Mouse (Mus musculus) lung, embryonic 16.5 days (tissue): ENCODE measurements at regions not wholly inside any gene's neighbourhood (a gene's known extent, or its start where the extent isn't known, plus 50 kb on each side); places are given as distances from the start of the nearest gene placed in this dataset.

Source experiments
- ATAC-seq: fragments of 200-750 bp; cut with Nextera tagmentation; 2 replicates; pipeline ENCODE4 v1.8.0; 2017; ENCODE audit warnings: low read depth, mild to moderate bottlenecking, moderate library complexity
- H3K27ac ChIP-seq: fragments of 300-500 bp; sonication (generic); 2 replicates; pipeline ENCODE4 v1.5.1; 2014; ENCODE audit warnings: mild to moderate bottlenecking, control low read depth, low read length
- H3K27me3 ChIP-seq: fragments of 300-500 bp; sonication (generic); 2 replicates; pipeline ENCODE4 v1.6.1; 2014; ENCODE audit warnings: low read depth, low read length, mixed read lengths; ENCODE audit not compliant: control insufficient read depth, insufficient read depth
- H3K36me3 ChIP-seq: fragments of 300-500 bp; sonication (generic); 2 replicates; pipeline ENCODE4 v1.6.1; 2014; ENCODE audit warnings: low read length; ENCODE audit not compliant: control insufficient read depth, insufficient read depth
- H3K4me1 ChIP-seq: fragments of 300-500 bp; sonication (generic); replicated peaks from 2 replicates; pipeline ENCODE4 v1.6.1; 2014; ENCODE audit warnings: low read length, mixed read lengths; ENCODE audit not compliant: control insufficient read depth, insufficient read depth
- H3K4me2 ChIP-seq: fragments of 300-500 bp; sonication (generic); 2 replicates; pipeline ENCODE4 v1.6.1; 2014; ENCODE audit warnings: low read depth, low read length, control low read depth
- H3K4me3 ChIP-seq: fragments of 300-500 bp; sonication (generic); 2 replicates; pipeline ENCODE4 v1.5.1; 2014; ENCODE audit warnings: mild to moderate bottlenecking, low read length, control low read depth
- H3K9ac ChIP-seq: fragments of 300-500 bp; sonication (generic); 2 replicates; pipeline ENCODE4 v1.6.1; 2014; ENCODE audit warnings: low read length, control low read depth
- H3K9me3 ChIP-seq: fragments of 300-500 bp; sonication (generic); 2 replicates; pipeline ENCODE4 v1.6.1; 2016; ENCODE audit warnings: low read length; ENCODE audit not compliant: control insufficient read depth
- WGBS: fragments of 180-500 bp; shearing (Covaris S2); extraction: QIAGEN DNeasy Blood & Tissue Kit; methylation state at CpG from one replicate; pipeline ENCODE4 v1.1.7; 2014; 5-methylcytosine and 5-hydroxymethylcytosine counted together

DNA sequence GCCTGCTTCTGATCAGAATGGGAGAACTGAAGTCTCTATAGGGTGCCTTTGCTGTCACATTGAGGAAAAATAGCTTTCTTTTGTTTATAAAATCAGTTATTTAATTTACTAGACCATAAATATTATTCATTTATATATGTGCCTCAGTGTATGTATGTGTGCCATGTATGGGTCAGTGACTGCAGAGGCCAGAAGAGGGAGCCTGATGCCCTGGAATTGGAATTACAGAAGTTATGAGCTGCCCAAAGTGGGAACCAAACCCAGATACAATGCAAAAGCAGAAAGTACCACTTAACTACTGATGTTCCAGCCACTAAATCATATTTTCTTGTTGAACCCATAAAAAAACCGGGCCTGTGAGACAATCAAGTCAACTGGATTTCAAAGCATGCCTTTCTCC, 91.8 kb upstream of the Nampt start:
- H3K9ac ChIP-seq: no peak overlapping the region
- ATAC-seq: no peak
- WGBS: 74% methylated on average over 1 of the region's 1 CpGs
- H3K27ac ChIP-seq: no peak overlapping the region
- no peaks in the 10 kb centered on the region for H3K4me1 ChIP-seq
- no peak overlapping the region for H3K4me2 ChIP-seq
- no peaks in the 10 kb centered on the region for H3K9me3 ChIP-seq
- no peaks in the 10 kb centered on the region for H3K27me3 ChIP-seq
- H3K36me3 ChIP-seq: no peaks in the 10 kb centered on the region
- no peak overlapping the region for H3K4me3 ChIP-seq

GRCm38 (mm10) chr12:32728425-32728824, 90.9 kb upstream of the Nampt start:
- H3K9ac ChIP-seq: no peak overlapping the region
- no peaks in the 10 kb centered on the region for H3K27me3 ChIP-seq
- no peaks in the 10 kb centered on the region for H3K4me1 ChIP-seq
- ATAC-seq: no peak
- H3K4me3 ChIP-seq: no peak overlapping the region
- WGBS: 76% methylated on average over 10 of the region's 10 CpGs
- no peak overlapping the region for H3K4me2 ChIP-seq
- no peaks in the 10 kb centered on the region for H3K9me3 ChIP-seq
- no peak overlapping the region for H3K27ac ChIP-seq
- H3K36me3 ChIP-seq: no peaks in the 10 kb centered on the region

DNA sequence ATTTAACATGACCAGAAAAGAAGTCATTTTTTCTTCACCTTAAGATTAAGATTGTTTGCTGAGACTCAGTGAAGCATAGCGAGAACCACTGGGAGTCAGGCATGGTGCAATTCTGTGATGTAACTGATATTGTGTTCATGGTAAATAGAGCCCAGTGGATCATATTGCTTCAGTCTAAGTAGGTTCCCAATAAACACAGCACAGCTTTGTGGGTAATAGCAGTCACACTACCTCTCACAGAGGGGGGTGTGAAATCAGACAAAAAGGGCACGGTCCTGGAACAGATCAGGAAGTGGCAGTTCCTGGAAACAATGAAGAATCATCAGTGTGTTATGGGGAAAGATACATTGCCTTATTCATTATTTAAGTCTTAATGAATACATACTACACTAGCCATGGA, 84.1 kb upstream of the Nampt start:
- H3K27me3 ChIP-seq: no peaks in the 10 kb centered on the region
- H3K4me1 ChIP-seq: no peaks in the 10 kb centered on the region
- no peaks in the 10 kb centered on the region for H3K36me3 ChIP-seq
- no peak overlapping the region for H3K4me3 ChIP-seq
- H3K9me3 ChIP-seq: no peaks in the 10 kb centered on the region
- H3K9ac ChIP-seq: no peak overlapping the region
- WGBS: 65% methylated on average over 2 of the region's 2 CpGs
- no peak overlapping the region for H3K4me2 ChIP-seq
- no peak overlapping the region for H3K27ac ChIP-seq
- no peak for ATAC-seq

DNA sequence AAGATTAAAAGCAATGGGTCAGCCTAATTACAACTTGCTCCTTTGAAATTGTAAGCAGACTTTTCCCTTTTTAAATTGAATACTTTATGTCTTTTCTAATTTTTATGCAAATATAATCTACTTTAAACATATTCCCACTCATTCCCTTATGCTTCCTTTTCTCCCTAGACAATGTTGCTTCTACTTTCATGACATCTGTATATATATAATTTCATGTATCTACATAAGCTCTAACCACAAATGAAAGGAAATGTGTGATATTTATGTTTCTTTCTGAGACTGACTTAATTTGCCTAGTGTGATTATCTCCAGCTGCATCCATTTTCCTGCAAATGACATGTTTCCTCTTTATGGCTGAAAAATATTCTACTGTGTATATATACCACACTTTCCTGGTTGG, 77.9 kb upstream of the Nampt start:
- Histone ChIP-seq H3K27me3 (no peaks in the 10 kb centered on the region), H3K27ac (no peak overlapping the region), H3K36me3 (no peaks in the 10 kb centered on the region), H3K4me3 (no peak overlapping the region), H3K4me2 (no peak overlapping the region), H3K4me1 (no peaks in the 10 kb centered on the region), H3K9me3 (no peaks in the 10 kb centered on the region), H3K9ac (no peak overlapping the region)
- ATAC-seq: no peak

- Histone ChIP-seq H3K27me3 (no peaks in the 10 kb centered on the region), H3K9me3 (no peaks in the 10 kb centered on the region)
- WGBS: 64% methylated on average over 2 of the region's 2 CpGs
These were observed 61.8 kb upstream of the Nampt start for GRCm38 (mm10) chr12:32757441-32758119.

DNA sequence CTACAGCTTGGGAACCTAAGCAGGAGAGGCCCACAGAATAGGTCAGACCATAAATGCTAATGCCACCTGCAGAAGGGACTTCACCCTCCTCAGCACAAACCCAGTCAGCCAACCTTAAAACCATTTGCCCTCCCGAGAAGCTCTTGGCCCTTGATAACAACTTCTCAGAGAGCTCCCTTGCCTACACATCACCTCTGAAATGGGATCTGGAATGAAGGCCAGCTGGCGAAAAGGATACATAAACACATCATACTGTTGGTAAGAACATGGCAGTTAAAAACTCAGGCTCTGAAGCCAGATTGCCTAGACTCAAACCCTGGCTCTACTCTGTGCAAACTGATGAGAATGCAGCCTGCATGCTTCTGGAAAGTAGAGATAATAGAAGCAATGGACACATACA, 61.2 kb upstream of the Nampt start:
- peaks cover 6% of the 10 kb centered on the region for H3K4me1 ChIP-seq
- no peaks in the 10 kb centered on the region for H3K36me3 ChIP-seq
- H3K9ac ChIP-seq: no peak overlapping the region
- H3K27me3 ChIP-seq: no peaks in the 10 kb centered on the region
- no peak overlapping the region for H3K4me3 ChIP-seq
- no peaks in the 10 kb centered on the region for H3K9me3 ChIP-seq
- no peak overlapping the region for H3K4me2 ChIP-seq
- no peak for ATAC-seq
- WGBS: 59% methylated on average over 2 of the region's 2 CpGs
- no peak overlapping the region for H3K27ac ChIP-seq

More at GRCm38 (mm10) chr12:32757441-32758119, 61.8 kb upstream of the Nampt start:
- no peak for ATAC-seq
- H3K27ac ChIP-seq: no peak overlapping the region
- no peak overlapping the region for H3K9ac ChIP-seq
- H3K36me3 ChIP-seq: no peaks in the 10 kb centered on the region
- H3K4me1 ChIP-seq: peaks cover 6% of the 10 kb centered on the region
- no peak overlapping the region for H3K4me3 ChIP-seq
- no peak overlapping the region for H3K4me2 ChIP-seq

DNA sequence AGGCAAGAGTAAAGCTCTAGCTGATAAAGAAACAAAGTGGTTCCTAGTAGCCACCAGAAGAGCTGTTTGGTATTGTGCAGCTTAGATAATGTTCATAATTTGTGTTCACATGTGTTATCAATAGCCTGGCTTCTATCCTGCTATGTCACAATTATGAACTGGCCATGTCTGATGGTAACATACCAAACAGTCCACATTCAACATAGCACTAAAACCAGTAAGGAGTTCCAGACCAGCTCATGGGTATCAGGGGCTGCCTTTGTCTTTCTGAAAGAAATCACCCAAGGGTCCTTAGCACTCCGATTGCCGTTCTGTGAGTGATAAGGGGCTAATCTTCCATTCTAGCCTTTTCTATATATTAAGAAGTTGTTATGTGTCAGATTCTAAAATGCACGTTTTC, 58.7 kb upstream of the Nampt start:
- H3K27ac ChIP-seq: no peak overlapping the region
- H3K27me3 ChIP-seq: no peaks in the 10 kb centered on the region
- no peaks in the 10 kb centered on the region for H3K36me3 ChIP-seq
- no peak overlapping the region for H3K4me3 ChIP-seq
- no peak overlapping the region for H3K9ac ChIP-seq
- peak; percentile 19; the same call in 1 of the 2 replicates for ATAC-seq
- peaks cover 6% of the 10 kb centered on the region for H3K4me1 ChIP-seq
- no peaks in the 10 kb centered on the region for H3K9me3 ChIP-seq
- no peak overlapping the region for H3K4me2 ChIP-seq
- 45% methylated on average over 3 of the region's 3 CpGs for WGBS

DNA sequence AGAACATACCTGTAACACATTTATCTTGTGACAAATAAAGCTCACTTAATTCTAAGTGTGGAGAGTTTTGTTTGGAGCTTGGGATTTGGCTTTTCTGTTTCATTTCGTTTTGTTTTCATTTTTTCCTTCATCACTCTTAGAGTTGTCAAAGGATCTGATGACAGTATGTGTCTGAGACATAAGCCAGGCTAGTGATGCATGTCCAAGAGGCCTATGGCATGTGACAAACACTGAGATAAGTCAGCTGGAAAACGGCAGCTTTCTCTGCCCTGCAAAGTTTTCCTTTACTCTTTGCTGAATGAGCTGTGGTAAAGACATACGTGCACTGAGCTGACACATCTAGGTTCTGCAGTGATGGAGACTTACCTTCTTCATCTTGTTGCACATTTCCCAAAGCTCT, 58.3 kb upstream of the Nampt start:
- H3K4me1 ChIP-seq: peaks cover 8% of the 10 kb centered on the region
- H3K27me3 ChIP-seq: no peaks in the 10 kb centered on the region
- no peak overlapping the region for H3K4me3 ChIP-seq
- 24% methylated on average over 3 of the region's 3 CpGs for WGBS
- peak; percentile 95 for ATAC-seq
- no peak overlapping the region for H3K4me2 ChIP-seq
- no peak overlapping the region for H3K9ac ChIP-seq
- H3K27ac ChIP-seq: no peak overlapping the region
- no peaks in the 10 kb centered on the region for H3K9me3 ChIP-seq
- no peaks in the 10 kb centered on the region for H3K36me3 ChIP-seq

DNA sequence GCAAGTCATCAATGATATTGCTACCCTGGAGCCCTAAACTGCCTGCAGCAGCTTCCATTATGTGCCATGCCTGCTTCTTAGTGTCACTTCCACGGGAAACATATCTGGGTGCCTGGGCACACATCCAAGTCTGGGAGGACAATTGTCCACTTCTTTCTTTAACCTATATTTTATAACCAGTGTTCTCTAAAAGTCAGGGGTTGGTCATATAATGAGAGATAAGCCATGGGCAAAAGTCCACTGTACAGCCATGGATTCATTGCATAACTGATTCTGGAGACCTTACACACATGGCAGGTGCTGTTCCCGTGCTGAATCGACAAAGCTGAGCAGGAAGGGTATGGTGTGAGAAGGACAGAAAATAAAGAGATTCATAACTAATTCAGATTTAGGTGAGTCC, 55.1 kb upstream of the Nampt start:
- Histone ChIP-seq H3K4me1 (peaks cover 12% of the 10 kb centered on the region), H3K9me3 (no peaks in the 10 kb centered on the region), H3K4me3 (no peak overlapping the region), H3K9ac (no peak overlapping the region), H3K36me3 (no peaks in the 10 kb centered on the region), H3K27me3 (no peaks in the 10 kb centered on the region), H3K4me2 (no peak overlapping the region), H3K27ac (no peak overlapping the region)
- 73% methylated on average over 3 of the region's 3 CpGs for WGBS
- no peak for ATAC-seq

DNA sequence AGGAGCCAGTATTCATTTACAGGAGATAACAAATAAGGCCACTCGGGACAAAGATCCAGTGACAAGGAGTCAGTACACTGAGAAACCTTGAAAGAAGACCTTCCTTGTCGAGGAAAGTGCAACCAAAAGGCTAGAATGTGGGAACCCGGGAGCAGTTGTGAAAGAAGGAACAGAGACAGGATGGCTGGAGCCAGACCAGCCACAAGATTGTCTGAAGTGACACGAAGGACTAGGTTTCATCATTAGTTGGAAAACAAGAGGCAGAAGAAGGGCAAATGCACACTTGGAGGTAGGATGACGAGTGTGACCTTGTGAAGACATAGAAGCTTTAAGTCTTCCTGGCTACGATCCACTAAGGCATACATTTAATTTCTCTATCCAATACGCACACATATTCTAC, 54.6 kb upstream of the Nampt start:
- Histone ChIP-seq H3K27ac (no peak overlapping the region), H3K9ac (no peak overlapping the region), H3K4me3 (no peak overlapping the region), H3K4me2 (no peak overlapping the region), H3K36me3 (no peaks in the 10 kb centered on the region), H3K9me3 (no peaks in the 10 kb centered on the region), H3K27me3 (no peaks in the 10 kb centered on the region), H3K4me1 (peaks cover 12% of the 10 kb centered on the region)
- WGBS: 78% methylated on average over 7 of the region's 7 CpGs
- ATAC-seq: no peak
